Mouse (Mus musculus): ENCODE data around the gene Nr1h3. TPM values are rescaled to one million over a fixed set of nuclear protein-coding genes. Genes with fewer than 3 reads are reported as not detected.

The Nr1h3 gene
- polyA plus RNA-seq, 1 experiment from 2014 or later: 1.1 TPM

GRCm38 (mm10) chr2:91182405-91183147 lies 20.1 kb downstream of the Nr1h3 start:
- Histone ChIP-seq H3K4me2 (peak overlapping the region; percentile 87), H3K4me3 (peak overlapping the region; percentile 84), H3K9me3 (no peaks in the 10 kb centered on the region), H3K4me1 (replicated peaks) (peaks cover 33% of the 10 kb centered on the region), H3K27ac (replicated peaks) (peak overlapping the region; percentile 93), H3K27me3 (no peaks in the 10 kb centered on the region), H3K36me3 (peaks cover 16% of the 10 kb centered on the region), H3K9ac (peak overlapping the region; percentile 88)
- peak; percentile 98 for ATAC-seq (ENCODE audit: low read depth)
- under 1% methylated on average over 69 of the region's 81 CpGs for WGBS

- Histone ChIP-seq H3K9ac (peak overlapping the region; percentile 88), H3K4me3 (peak overlapping the region; percentile 84), H3K27ac (replicated peaks) (peak overlapping the region; percentile 93), H3K9me3 (no peaks in the 10 kb centered on the region), H3K4me1 (replicated peaks) (peaks cover 33% of the 10 kb centered on the region), H3K4me2 (peak overlapping the region; percentile 87), H3K36me3 (peaks cover 19% of the 10 kb centered on the region), H3K27me3 (no peaks in the 10 kb centered on the region)
- ATAC-seq (ENCODE audit: low read depth): no peak
- WGBS: 11% methylated on average over 8 of the region's 8 CpGs
Observed at GRCm38 (mm10) chr2:91182016-91182404, 20.6 kb downstream of the Nr1h3 start.

- ATAC-seq (ENCODE audit: low read depth): no peak
Observed at GRCm38 (mm10) chr2:91180706-91181105, 21.9 kb downstream of the Nr1h3 start.

DNA sequence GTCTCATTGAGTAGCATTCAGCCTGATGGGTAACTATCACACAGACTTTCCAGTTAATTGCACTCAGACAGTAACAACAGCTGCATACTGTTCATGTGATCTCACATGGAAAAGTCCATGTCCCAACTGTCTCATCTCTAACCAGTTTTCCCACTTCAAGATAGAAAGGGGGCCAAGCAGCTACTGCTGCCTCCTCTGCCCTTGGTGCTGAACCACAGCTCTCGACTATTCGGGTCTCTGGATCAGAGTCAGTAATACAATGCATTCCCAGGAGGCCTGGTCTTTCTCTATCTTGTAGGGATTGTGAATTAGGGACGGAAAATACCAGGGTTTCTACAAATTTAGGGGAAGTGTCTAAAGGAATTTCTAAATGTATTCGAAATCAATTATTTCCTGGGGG lies 22.8 kb downstream of the Nr1h3 start:
- H3K4me1 ChIP-seq (replicated peaks): peaks cover 33% of the 10 kb centered on the region
- peak overlapping the region; percentile 87; the same call in 1 of the 2 replicates for H3K4me2 ChIP-seq
- H3K9me3 ChIP-seq: no peaks in the 10 kb centered on the region
- no peaks in the 10 kb centered on the region for H3K27me3 ChIP-seq
- H3K9ac ChIP-seq: no peak overlapping the region
- no peak overlapping the region for H3K27ac ChIP-seq (replicated peaks)
- WGBS: 49% methylated on average over 4 of the region's 4 CpGs
- no peak for ATAC-seq (ENCODE audit: low read depth)
- H3K36me3 ChIP-seq: peaks cover 41% of the 10 kb centered on the region
- no peak overlapping the region for H3K4me3 ChIP-seq

More at GRCm38 (mm10) chr2:91180706-91181105, 21.9 kb downstream of the Nr1h3 start:
- WGBS: 69% methylated on average over 5 of the region's 5 CpGs
- Histone ChIP-seq H3K27me3 (no peaks in the 10 kb centered on the region), H3K9ac (peak overlapping the region; percentile 88), H3K36me3 (peaks cover 32% of the 10 kb centered on the region), H3K4me1 (replicated peaks) (peaks cover 33% of the 10 kb centered on the region), H3K9me3 (no peaks in the 10 kb centered on the region), H3K27ac (replicated peaks) (no peak overlapping the region), H3K4me2 (peak overlapping the region; percentile 87), H3K4me3 (no peak overlapping the region)

DNA sequence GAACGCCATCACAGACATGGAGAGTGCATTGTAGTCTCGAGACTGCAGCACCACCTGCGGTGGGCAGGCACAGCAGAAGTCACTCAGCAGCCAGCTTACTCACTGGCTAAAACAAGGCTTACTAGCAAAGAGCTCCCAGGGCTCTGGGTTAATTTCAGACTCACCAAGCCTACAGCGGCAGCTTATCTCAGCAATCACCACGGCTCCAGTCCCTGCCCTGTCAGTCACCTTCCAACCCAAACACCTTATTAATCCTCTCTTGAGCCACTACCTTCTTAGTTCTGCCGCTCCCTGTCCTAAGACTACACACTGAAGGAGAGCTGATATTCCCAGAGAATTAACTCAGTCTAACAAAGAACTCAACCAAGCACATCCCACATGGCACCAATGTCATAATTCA lies 26.4 kb downstream of the Nr1h3 start:
- H3K4me2 ChIP-seq: no peak overlapping the region
- H3K4me3 ChIP-seq: no peak overlapping the region
- no peaks in the 10 kb centered on the region for H3K27me3 ChIP-seq
- H3K4me1 ChIP-seq (replicated peaks): peaks cover 17% of the 10 kb centered on the region
- H3K9me3 ChIP-seq: no peaks in the 10 kb centered on the region
- no peak overlapping the region for H3K9ac ChIP-seq
- H3K27ac ChIP-seq (replicated peaks): no peak overlapping the region
- WGBS: 77% methylated on average over 6 of the region's 6 CpGs
- peaks cover 77% of the 10 kb centered on the region for H3K36me3 ChIP-seq
- ATAC-seq (ENCODE audit: low read depth): no peak

DNA sequence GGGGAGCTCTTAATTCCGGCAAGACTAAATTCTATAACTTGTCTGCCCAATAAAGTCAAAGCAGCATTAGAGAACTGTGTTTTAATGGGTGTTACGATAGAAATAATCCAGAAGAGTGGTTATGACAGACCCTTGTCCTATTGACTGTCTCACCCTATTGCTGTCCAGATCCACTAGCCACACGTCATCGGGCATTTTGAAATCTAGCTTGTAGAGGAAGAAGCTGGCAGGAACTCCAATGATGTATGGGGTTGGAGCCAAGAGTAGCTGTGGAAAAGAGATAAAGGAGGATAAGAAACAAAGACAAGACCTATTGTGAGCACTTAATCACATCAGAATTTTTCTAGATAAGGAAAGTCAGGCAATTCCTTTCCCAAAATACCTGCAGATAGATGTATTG lies 27.1 kb downstream of the Nr1h3 start:
- Histone ChIP-seq H3K27me3 (no peaks in the 10 kb centered on the region), H3K4me1 (replicated peaks) (peaks cover 9% of the 10 kb centered on the region), H3K4me3 (no peak overlapping the region), H3K9ac (no peak overlapping the region), H3K9me3 (no peaks in the 10 kb centered on the region), H3K27ac (replicated peaks) (no peak overlapping the region), H3K4me2 (no peak overlapping the region), H3K36me3 (peaks cover 81% of the 10 kb centered on the region)
- WGBS: 94% methylated on average over 4 of the region's 4 CpGs
- ATAC-seq (ENCODE audit: low read depth): no peak

- Histone ChIP-seq H3K9me3 (no peaks in the 10 kb centered on the region), H3K27ac (replicated peaks) (no peak overlapping the region), H3K27me3 (no peaks in the 10 kb centered on the region), H3K9ac (no peak overlapping the region), H3K4me2 (no peak overlapping the region), H3K36me3 (peaks cover 94% of the 10 kb centered on the region), H3K4me3 (no peak overlapping the region), H3K4me1 (replicated peaks) (no peaks in the 10 kb centered on the region)
- no peak for ATAC-seq (ENCODE audit: low read depth)
- 89% methylated on average over 25 of the region's 25 CpGs for WGBS
Observed at GRCm38 (mm10) chr2:91169587-91170322, 32.9 kb downstream of the Nr1h3 start.

DNA sequence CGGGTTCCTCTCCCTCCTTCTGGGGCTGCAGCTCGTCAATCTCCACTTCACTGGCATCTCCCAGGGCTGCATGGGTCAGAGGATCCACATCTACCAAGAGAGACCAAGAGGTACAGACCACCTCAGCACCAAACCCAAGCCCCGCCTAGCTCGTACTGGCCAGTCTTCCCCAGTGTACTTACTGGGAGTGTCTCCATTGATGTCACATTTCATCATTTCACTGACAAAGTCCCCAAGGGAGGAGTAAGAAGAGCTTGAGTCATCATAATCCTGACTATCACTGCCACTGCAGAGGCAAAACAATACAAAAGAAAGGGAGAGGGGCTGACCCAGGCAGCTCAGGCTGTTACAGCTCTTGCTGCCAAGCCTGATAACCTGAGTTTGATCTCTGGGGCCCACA lies 35.0 kb downstream of the Nr1h3 start:
- no peaks in the 10 kb centered on the region for H3K27me3 ChIP-seq
- no peak overlapping the region for H3K9ac ChIP-seq
- H3K4me1 ChIP-seq (replicated peaks): no peaks in the 10 kb centered on the region
- WGBS: 78% methylated on average over 4 of the region's 4 CpGs
- ATAC-seq (ENCODE audit: low read depth): no peak
- H3K36me3 ChIP-seq: peaks cover 93% of the 10 kb centered on the region
- no peak overlapping the region for H3K4me3 ChIP-seq
- no peaks in the 10 kb centered on the region for H3K9me3 ChIP-seq
- no peak overlapping the region for H3K27ac ChIP-seq (replicated peaks)
- no peak overlapping the region for H3K4me2 ChIP-seq

- WGBS: 90% methylated on average over 6 of the region's 6 CpGs
- Histone ChIP-seq H3K36me3 (peaks cover 96% of the 10 kb centered on the region), H3K4me2 (no peak overlapping the region)
Observed at GRCm38 (mm10) chr2:91164991-91165390, 37.6 kb downstream of the Nr1h3 start.

GRCm38 (mm10) chr2:91163532-91163931 lies 39.1 kb downstream of the Nr1h3 start:
- ATAC-seq (ENCODE audit: low read depth): no peak
- no peak overlapping the region for H3K4me3 ChIP-seq
- H3K27ac ChIP-seq (replicated peaks): no peak overlapping the region
- H3K9me3 ChIP-seq: no peaks in the 10 kb centered on the region
- 92% methylated on average over 5 of the region's 5 CpGs for WGBS
- no peaks in the 10 kb centered on the region for H3K4me1 ChIP-seq (replicated peaks)
- no peak overlapping the region for H3K4me2 ChIP-seq
- no peaks in the 10 kb centered on the region for H3K27me3 ChIP-seq
- H3K9ac ChIP-seq: no peak overlapping the region
- H3K36me3 ChIP-seq: peaks cover 94% of the 10 kb centered on the region

More at GRCm38 (mm10) chr2:91164991-91165390, 37.6 kb downstream of the Nr1h3 start:
- ATAC-seq (ENCODE audit: low read depth): no peak
- no peaks in the 10 kb centered on the region for H3K9me3 ChIP-seq
- no peak overlapping the region for H3K4me3 ChIP-seq
- H3K9ac ChIP-seq: no peak overlapping the region
- no peaks in the 10 kb centered on the region for H3K4me1 ChIP-seq (replicated peaks)
- H3K27me3 ChIP-seq: no peaks in the 10 kb centered on the region
- H3K27ac ChIP-seq (replicated peaks): no peak overlapping the region

- no peak for ATAC-seq (ENCODE audit: low read depth)
- H3K4me3 ChIP-seq: no peak overlapping the region
- 85% methylated on average over 4 of the region's 4 CpGs for WGBS
- H3K9me3 ChIP-seq: no peaks in the 10 kb centered on the region
- H3K27ac ChIP-seq (replicated peaks): no peak overlapping the region
- H3K27me3 ChIP-seq: no peaks in the 10 kb centered on the region
- peaks cover 94% of the 10 kb centered on the region for H3K36me3 ChIP-seq
- no peak overlapping the region for H3K9ac ChIP-seq
- no peak overlapping the region for H3K4me2 ChIP-seq
- H3K4me1 ChIP-seq (replicated peaks): no peaks in the 10 kb centered on the region
Observed at GRCm38 (mm10) chr2:91162952-91163351, 39.7 kb downstream of the Nr1h3 start.

DNA sequence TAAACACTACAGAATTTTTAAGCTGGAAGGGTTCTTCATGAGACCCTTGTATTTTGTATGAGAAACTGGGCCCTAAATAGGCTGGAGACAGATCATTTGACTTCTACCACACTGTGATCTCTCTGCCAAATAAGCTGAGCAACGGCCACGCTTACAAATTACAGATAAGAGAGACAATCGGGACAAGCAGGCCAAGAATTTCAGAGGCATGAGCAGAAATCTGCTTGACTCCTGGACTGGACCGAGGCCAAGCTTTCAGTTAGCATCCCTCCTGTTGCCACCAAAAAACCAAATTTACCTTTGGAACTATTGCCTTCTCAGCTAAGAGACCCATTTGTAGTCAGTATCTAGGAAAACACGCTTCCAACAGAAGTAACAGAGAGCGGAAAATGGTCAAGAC lies 42.0 kb downstream of the Nr1h3 start:
- no peaks in the 10 kb centered on the region for H3K9me3 ChIP-seq
- H3K36me3 ChIP-seq: peaks cover 95% of the 10 kb centered on the region
- no peak overlapping the region for H3K4me2 ChIP-seq
- ATAC-seq (ENCODE audit: low read depth): no peak
- no peak overlapping the region for H3K27ac ChIP-seq (replicated peaks)
- H3K4me1 ChIP-seq (replicated peaks): no peaks in the 10 kb centered on the region
- H3K27me3 ChIP-seq: no peaks in the 10 kb centered on the region
- H3K9ac ChIP-seq: no peak overlapping the region
- no peak overlapping the region for H3K4me3 ChIP-seq
- WGBS: 94% methylated on average over 6 of the region's 6 CpGs

All from neural tube, embryonic 13.5 days (tissue).